Mouse (Mus musculus): ENCODE measurements around the gene Prkg1.

DNA sequence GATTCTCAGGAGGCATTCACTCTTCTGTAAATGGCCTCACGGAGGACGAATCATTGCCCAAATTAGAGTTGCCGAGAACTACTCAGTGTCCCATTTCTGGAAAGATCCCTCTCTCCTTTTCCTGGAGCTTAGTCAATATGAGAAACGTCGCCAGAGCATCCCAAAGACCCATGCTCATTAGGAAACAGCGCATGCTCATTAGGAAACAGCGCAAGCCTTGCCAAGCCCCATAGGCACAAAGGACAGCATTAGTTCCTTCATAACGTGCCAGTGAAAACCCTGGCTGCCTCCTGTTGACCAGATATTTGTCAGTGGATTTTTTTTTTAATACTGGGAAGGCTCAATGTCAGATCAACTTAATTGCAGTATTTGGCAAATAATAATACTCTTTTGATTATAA is 1127.4 kb downstream of the Prkg1 start:
- no peak for TF ChIP-seq CTCF (IDR thresholded peaks at IDR 0.05; ENCODE audit: low read depth, low read length)
- TF ChIP-seq POLR2A (IDR thresholded peaks at IDR 0.05; ENCODE audit: borderline replicate concordance, low read depth, low read length) = no peak
